Mouse (Mus musculus) CH12.LX (cell line): ENCODE measurements around the gene Lmo7. TPM values are rescaled to one million over a fixed set of nuclear protein-coding genes. Genes with fewer than 3 reads are reported as not detected.

Experiments used
- DNase-seq: peaks from one replicate; pipeline ENCODE4 v3.0.0-alpha.2; 2013; ENCODE audit errors: extremely low read depth
- H3K27ac ChIP-seq: 2 replicates; pipeline ENCODE4 v1.5.1; 2012; ENCODE audit warnings: low read depth, mild to moderate bottlenecking, control low read depth, moderate library complexity; ENCODE audit not compliant: insufficient read depth
- H3K27me3 ChIP-seq: replicated peaks from 2 replicates; pipeline ENCODE3; 2012; ENCODE audit warnings: inconsistent platforms
- H3K36me3 ChIP-seq, 2 experiments: replicated peaks in 1 of 2; 2 replicates each; pipeline versions ENCODE3 to v1.6.1; 2012; ENCODE audit warnings: inconsistent platforms in 1 of 2, low read length in 1 of 2, mild to moderate bottlenecking in 1 of 2, mixed read lengths in 1 of 2, moderate library complexity in 1 of 2; ENCODE audit not compliant: control insufficient read depth in 1 of 2, insufficient read depth in 1 of 2
- H3K4me1 ChIP-seq, 2 experiments: 2 replicates each; pipeline ENCODE4 v1.6.1; 2012; ENCODE audit warnings: inconsistent platforms in 1 of 2, moderate library complexity in 1 of 2; ENCODE audit not compliant: insufficient read depth in 2 of 2, control insufficient read depth in 1 of 2
- H3K4me2 ChIP-seq: 2 replicates; pipeline ENCODE4 v1.6.1; 2012; ENCODE audit warnings: low read depth, mild to moderate bottlenecking, control low read depth; ENCODE audit not compliant: poor library complexity, insufficient read depth, severe bottlenecking
- H3K4me3 ChIP-seq, 3 experiments: fragments of 150-350 bp in 1 of 3; sonication (generic) in 1 of 3; replicated peaks in 1 of 3; 2 replicates each; pipeline versions ENCODE3 to v1.5.1; 2011 to 2012; ENCODE audit warnings: low read depth in 2 of 3, low read length in 2 of 3, mild to moderate bottlenecking in 2 of 3, moderate library complexity in 2 of 3, control low read depth in 1 of 3, improper control_type of control experiment in 1 of 3, inconsistent platforms in 1 of 3, mixed read lengths in 1 of 3; ENCODE audit not compliant: poor library complexity in 1 of 3
- H3K79me2 ChIP-seq: replicated peaks from 2 replicates; pipeline ENCODE4 v1.6.1; 2012; ENCODE audit warnings: mild to moderate bottlenecking, moderate library complexity; ENCODE audit not compliant: control insufficient read depth, poor library complexity, insufficient read depth, severe bottlenecking; ENCODE audit errors: extremely low read depth
- H3K9ac ChIP-seq: 2 replicates; pipeline ENCODE4 v1.6.1; 2012; ENCODE audit warnings: low read depth, mild to moderate bottlenecking, control low read depth, moderate library complexity; ENCODE audit not compliant: insufficient read depth
- H3K9me3 ChIP-seq: replicated peaks from 2 replicates; pipeline ENCODE3; 2012; ENCODE audit warnings: low read length, inconsistent platforms, mixed read lengths
- CHD2 ChIP-seq: IDR thresholded peaks from 2 replicates; pipeline ENCODE4 v1.6.1; 2011; ENCODE audit warnings: low read length, improper control_type of control experiment
- CTCF ChIP-seq, 2 experiments: IDR thresholded peaks in 1 of 2; conservative IDR thresholded peaks in 1 of 2; 2 replicates each; pipeline ENCODE4 v1.5.1; 2011 to 2012; ENCODE audit warnings: low read depth in 2 of 2, low read length in 2 of 2, improper control_type of control experiment in 1 of 2, inconsistent platforms in 1 of 2, mild to moderate bottlenecking in 1 of 2, moderate library complexity in 1 of 2
- E2F4 ChIP-seq: IDR thresholded peaks from 2 replicates; pipeline ENCODE4 v1.6.1; 2011; ENCODE audit warnings: low read depth, low read length, improper control_type of control experiment; ENCODE audit not compliant: insufficient replicate concordance
- ELF1 ChIP-seq: IDR thresholded peaks from 2 replicates; pipeline ENCODE4 v1.6.1; 2014; ENCODE audit warnings: low read depth, mild to moderate bottlenecking, inconsistent platforms, low read length, improper control_type of control experiment
- IRF4 ChIP-seq: IDR thresholded peaks from 2 replicates; pipeline ENCODE4 v1.6.1; 2014; ENCODE audit warnings: low read depth, mild to moderate bottlenecking, inconsistent platforms, low read length, improper control_type of control experiment
- JUN ChIP-seq: IDR thresholded peaks from 2 replicates; pipeline ENCODE4 v1.6.1; 2011; ENCODE audit warnings: low read depth, mild to moderate bottlenecking, low read length, improper control_type of control experiment, moderate library complexity; ENCODE audit not compliant: insufficient read depth
- MAFK ChIP-seq: IDR thresholded peaks from 2 replicates; pipeline ENCODE4 v1.6.1; 2011; ENCODE audit warnings: low read length, improper control_type of control experiment; ENCODE audit not compliant: insufficient replicate concordance
- MAX ChIP-seq: IDR thresholded peaks from 2 replicates; pipeline ENCODE4 v1.6.1; 2011; ENCODE audit warnings: low read length, improper control_type of control experiment
- NRF1 ChIP-seq: IDR thresholded peaks from 2 replicates; pipeline ENCODE4 v1.6.1; 2014; ENCODE audit warnings: low read depth, mild to moderate bottlenecking, inconsistent platforms, low read length, improper control_type of control experiment, moderate library complexity
- RAD21 ChIP-seq: IDR thresholded peaks from 2 replicates; pipeline ENCODE4 v1.6.1; 2011; ENCODE audit warnings: low read depth, mild to moderate bottlenecking, low read length, improper control_type of control experiment, moderate library complexity
- USF1 ChIP-seq: IDR thresholded peaks from 2 replicates; pipeline ENCODE4 v1.6.1; 2014; ENCODE audit warnings: low read depth, mild to moderate bottlenecking, inconsistent platforms, low read length, improper control_type of control experiment
- ZC3H11A ChIP-seq: IDR thresholded peaks from 2 replicates; pipeline ENCODE4 v1.6.1; 2012; ENCODE audit warnings: low read depth, mild to moderate bottlenecking, inconsistent platforms, low read length, improper control_type of control experiment
- ZMIZ1 ChIP-seq: IDR thresholded peaks from 2 replicates; pipeline ENCODE4 v1.6.1; 2012; ENCODE audit warnings: low read depth, mild to moderate bottlenecking, inconsistent platforms, low read length, improper control_type of control experiment
- ZNF384 ChIP-seq: IDR thresholded peaks from 2 replicates; pipeline ENCODE4 v1.6.1; 2012; ENCODE audit warnings: low read depth, low read length, improper control_type of control experiment, inconsistent platforms
- dilution Hi-C: fragments of 300-500 bp; cut with MboI; formaldehyde crosslinking; loops from 2 replicates; pipeline ENCODE4 v1.14.3; 2020; ENCODE audit warnings: low sequenced_read_pairs; ENCODE audit not compliant: extremely low pct_unique_long_range_greater_than_20kb, extremely low pct_ligation_motif_present
- in situ Hi-C: fragments of 300-500 bp; cut with MboI; formaldehyde crosslinking; loops from 3 replicates; pipeline ENCODE4 v1.14.3; 2019; ENCODE audit warnings: low sequenced_read_pairs, low pct_ligation_motif_present, low pct_unique_long_range_greater_than_20kb, mixed read lengths
- polyA plus RNA-seq: library from polyadenylated mRNA; unstranded; fragments of >175 nt; gene quantifications from 2 replicates; pipeline ENCODE4 v1.2.1, GENCODE M21; 2012; ENCODE audit warnings: low read depth; ENCODE audit not compliant: insufficient read length
- total RNA-seq, 2 experiments: library from RNA; depleted of rRNA; stranded (reverse); fragments of 300-350 nt in 1 of 2; fragments of >200 nt in 1 of 2; gene quantifications; 2 replicates each; pipeline ENCODE4 v1.2.3; 2012 to 2014

Lmo7 gene
- total and polyA plus RNA-seq, 3 experiments = 5.0 to 11.9 (median 8.3) TPM

DNA sequence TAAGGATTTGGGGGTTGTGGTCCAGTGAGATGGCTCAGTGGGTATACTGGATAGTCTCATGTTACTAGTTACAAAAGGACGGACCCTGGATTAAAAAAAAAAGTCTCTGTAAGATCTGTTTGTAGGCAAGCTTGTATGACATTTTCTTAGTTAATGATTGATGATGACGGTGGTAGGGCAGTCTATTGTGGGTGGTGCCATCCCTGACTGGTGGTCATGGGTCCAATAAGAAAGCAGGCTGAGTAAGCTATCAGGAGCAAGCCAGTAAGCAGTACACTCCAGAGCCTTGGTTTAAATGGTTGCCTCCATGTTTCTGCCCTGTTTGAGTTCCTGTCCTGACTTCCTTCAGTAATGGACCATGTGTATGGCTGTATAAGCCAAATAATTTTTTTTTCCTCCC is 106.6 kb downstream of the Lmo7 start:
- H3K79me2 ChIP-seq = no peaks in the 10 kb centered on the region
- in situ Hi-C loops = no loop called here
- H3K36me3 ChIP-seq = no peaks in the 10 kb centered on the region
- TF ChIP-seq RAD21 = no peak
- no peak for TF ChIP-seq E2F4
- TF ChIP-seq MAFK = no peak
- TF ChIP-seq JUN = no peak
- TF ChIP-seq IRF4 = no peak
- TF ChIP-seq ZNF384 = no peak
- TF ChIP-seq ZMIZ1 = no peak
- TF ChIP-seq MAX = no peak
- TF ChIP-seq CTCF (conservative IDR thresholded peaks at IDR 0.05 in 1 of 2, IDR thresholded peaks at IDR 0.05 in 1 of 2; ENCODE audit: low read depth in 2 of 2, low read length in 2 of 2) = no peak
- TF ChIP-seq ELF1 = no peak
- no peak for DNase-seq
- no peak overlapping the region for H3K9ac ChIP-seq
- H3K9me3 ChIP-seq = no peaks in the 10 kb centered on the region
- dilution Hi-C loops = no loop called here
- H3K27me3 ChIP-seq = no peaks in the 10 kb centered on the region
- H3K27ac ChIP-seq = no peak overlapping the region
- peaks cover 5 to 19% of the 10 kb centered on the region in 2 experiments; a peak in 3 of 4 replicates for H3K4me1 ChIP-seq
- no peak overlapping the region for H3K4me2 ChIP-seq
- no peak overlapping the region for H3K4me3 ChIP-seq

- dilution Hi-C loops (no loop called here), in situ Hi-C loops (no loop called here)
- Histone ChIP-seq H3K79me2 (no peaks in the 10 kb centered on the region), H3K27ac (no peak overlapping the region), H3K9ac (no peak overlapping the region), H3K4me1 (peaks cover 6 to 25% of the 10 kb centered on the region in 2 experiments; a peak in 3 of 4 replicates), H3K9me3 (no peaks in the 10 kb centered on the region), H3K4me3 (no peak overlapping the region), H3K4me2 (no peak overlapping the region), H3K27me3 (no peaks in the 10 kb centered on the region), H3K36me3 (no peaks in the 10 kb centered on the region)
- no peak for TF ChIP-seq RAD21
- TF ChIP-seq NRF1 = no peak
- TF ChIP-seq ZC3H11A = no peak
- TF ChIP-seq CHD2 = no peak
- no peak for TF ChIP-seq USF1
- TF ChIP-seq MAFK = no peak
- DNase-seq = peak; percentile 45
These were observed 107.4 kb downstream of the Lmo7 start for GRCm38 (mm10) chr14:101837176-101837575.
